Mouse (Mus musculus): ENCODE measurements around the gene 2210011C24Rik. TPM values are rescaled to one million over a fixed set of nuclear protein-coding genes. Genes with fewer than 3 reads are reported as not detected.

Gene 2210011C24Rik
- polyA plus RNA-seq, 1 experiment from 2014 or later, result 21.0 TPM

DNA sequence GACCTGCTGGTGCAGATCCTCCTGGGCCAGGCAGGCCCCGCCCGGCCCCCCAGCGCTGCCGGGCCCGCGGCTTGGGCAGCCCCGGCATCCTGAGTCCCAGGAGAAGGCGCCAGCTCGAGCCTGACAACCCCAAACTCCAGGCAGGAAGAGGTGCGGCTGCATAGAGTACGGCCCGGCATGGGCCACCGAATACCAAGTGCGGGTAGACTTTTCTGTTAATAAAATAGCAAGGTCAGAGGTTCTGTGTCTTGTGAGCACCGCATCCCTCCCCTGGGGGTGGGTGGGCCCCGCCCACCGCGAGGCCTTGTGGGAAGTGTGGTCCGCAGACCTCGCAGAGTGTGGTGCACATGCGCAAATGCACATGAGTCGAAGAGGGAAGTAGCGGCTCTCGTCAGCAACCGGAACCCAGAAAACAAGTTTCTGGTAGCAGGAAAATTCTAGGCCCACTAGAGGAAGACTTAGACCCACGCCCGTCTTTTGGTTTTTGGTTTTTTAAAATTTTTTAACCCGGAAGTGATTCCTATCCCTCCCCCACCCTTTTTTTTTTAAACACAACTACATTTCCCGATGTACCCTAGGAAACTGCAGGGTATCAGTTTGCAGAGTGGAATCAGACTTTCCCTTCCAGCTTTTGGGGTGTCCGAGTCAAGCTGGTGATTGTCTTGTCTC lies 7.3 kb downstream of the 2210011C24Rik start:
- Histone ChIP-seq H3K27me3 (ENCODE audit: insufficient read depth, low read length) (no peaks in the 10 kb centered on the region), H3K4me1 (replicated peaks; ENCODE audit: insufficient read depth, low read length) (peaks cover 11% of the 10 kb centered on the region), H3K9me3 (replicated peaks; ENCODE audit: low read length) (no peaks in the 10 kb centered on the region), H3K4me3 (replicated peaks; ENCODE audit: low read depth, low read length) (peak overlapping the region; percentile 50), H3K36me3 (ENCODE audit: insufficient read depth, low read length) (0 out of 2 replicates have a peak, but pooled peaks cover 8% of the 10 kb centered on the region), H3K4me2 (ENCODE audit: low read length) (peak overlapping the region; percentile 85), H3K27ac (peak overlapping the region; percentile 85), H3K9ac (ENCODE audit: low read depth, low read length) (peak overlapping the region; percentile 60)
- DNase-seq (ENCODE audit: low spot score), result peak; percentile 95
- WGBS, result 0% methylated on average over 30 of the region's 30 CpGs
- peak; percentile 82 for ATAC-seq (replicated peaks; ENCODE audit: low FRiP score, low read depth)
- no peak for TF ChIP-seq CTCF (IDR thresholded peaks at IDR 0.05; ENCODE audit: low read depth)

DNA sequence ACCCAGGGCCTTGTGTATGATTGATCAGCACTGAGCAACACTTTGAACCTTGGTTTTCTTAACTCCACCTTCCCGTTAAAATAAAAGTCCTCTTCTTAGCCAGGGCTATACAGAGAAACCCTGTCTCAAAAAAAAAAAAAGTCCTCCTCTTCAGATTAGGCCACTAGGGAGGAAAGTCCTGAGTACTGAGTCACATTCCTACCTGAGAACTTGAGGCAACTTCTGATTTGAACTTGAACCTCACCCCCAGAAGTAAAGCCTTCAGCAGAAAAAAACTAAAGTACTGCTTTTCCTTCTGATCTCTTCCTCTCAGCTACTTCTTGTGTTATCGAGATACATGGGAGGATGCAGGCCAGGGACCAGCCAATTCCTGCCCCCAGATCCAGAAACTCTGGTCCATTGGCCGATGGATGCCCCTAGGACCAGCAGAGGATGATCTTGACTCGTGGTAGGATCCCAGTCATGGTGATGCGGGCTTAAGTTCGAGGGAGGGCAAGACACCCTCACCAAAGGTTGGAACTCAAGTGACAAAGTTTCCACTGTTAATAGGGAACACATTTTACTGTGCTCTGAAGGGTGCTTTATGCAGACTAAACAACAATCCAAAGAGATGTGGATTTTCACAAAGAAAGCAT lies 8.2 kb downstream of the 2210011C24Rik start:
- Histone ChIP-seq H3K27me3 (ENCODE audit: insufficient read depth, low read length) (no peaks in the 10 kb centered on the region), H3K4me1 (replicated peaks; ENCODE audit: insufficient read depth, low read length) (peaks cover 20% of the 10 kb centered on the region), H3K4me3 (replicated peaks; ENCODE audit: low read depth, low read length) (peak overlapping the region; percentile 50; the same call in 1 of the 2 replicates), H3K4me2 (ENCODE audit: low read length) (peak overlapping the region; percentile 85), H3K36me3 (ENCODE audit: insufficient read depth, low read length) (0 out of 2 replicates have a peak, but pooled peaks cover 8% of the 10 kb centered on the region), H3K9ac (ENCODE audit: low read depth, low read length) (peak overlapping the region; percentile 60), H3K27ac (0 out of 2 replicates have a peak overlapping the region, but pooled peaks have one; percentile 85), H3K9me3 (replicated peaks; ENCODE audit: low read length) (no peaks in the 10 kb centered on the region)
- DNase-seq (ENCODE audit: low spot score), result no peak
- no peak for ATAC-seq (replicated peaks; ENCODE audit: low FRiP score, low read depth)
- 69% methylated on average over 6 of the region's 6 CpGs for WGBS
- no peak for TF ChIP-seq CTCF (IDR thresholded peaks at IDR 0.05; ENCODE audit: low read depth)

DNA sequence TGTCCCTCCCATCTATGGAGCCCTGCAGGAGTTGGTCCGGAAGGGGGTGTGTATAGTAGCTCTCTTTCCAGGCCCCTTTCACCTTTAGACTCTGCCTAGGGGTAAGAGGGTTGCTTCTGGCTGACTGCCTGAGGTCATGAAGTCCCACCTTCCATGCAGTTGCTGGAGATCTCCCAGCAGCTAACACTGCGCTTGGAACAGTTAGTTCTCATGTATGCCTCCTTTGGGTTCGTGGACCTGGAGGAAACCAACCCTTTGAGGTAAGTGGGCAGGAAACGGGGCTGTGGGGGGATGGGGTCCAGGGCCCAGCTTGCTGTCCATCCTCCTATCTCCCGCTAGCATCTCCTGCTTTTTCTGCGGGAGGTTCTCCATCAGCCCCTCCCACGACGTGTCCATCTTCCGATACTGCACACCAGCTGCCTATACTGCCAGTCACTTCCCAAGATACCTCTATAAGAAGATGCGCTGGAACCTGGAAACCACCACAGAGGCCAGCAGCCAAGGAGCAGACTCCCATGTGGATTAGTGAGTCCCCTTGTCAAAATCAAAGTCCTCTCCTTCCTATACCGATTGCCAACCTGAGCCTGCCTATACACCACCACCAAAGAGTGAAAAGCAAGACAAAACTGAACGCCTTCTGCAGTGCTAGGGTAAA lies 8.9 kb downstream of the 2210011C24Rik start:
- ATAC-seq (replicated peaks; ENCODE audit: low FRiP score, low read depth) (no peak), DNase-seq (ENCODE audit: low spot score) (no peak)
- no peak overlapping the region for H3K27ac ChIP-seq
- H3K36me3 ChIP-seq (ENCODE audit: insufficient read depth, low read length), result 0 out of 2 replicates have a peak, but pooled peaks cover 8% of the 10 kb centered on the region
- WGBS, result 67% methylated on average over 12 of the region's 12 CpGs
- H3K9me3 ChIP-seq (replicated peaks; ENCODE audit: low read length), result no peaks in the 10 kb centered on the region
- TF ChIP-seq CTCF (IDR thresholded peaks at IDR 0.05; ENCODE audit: low read depth), result no peak
- H3K4me3 ChIP-seq (replicated peaks; ENCODE audit: low read depth, low read length), result no peak overlapping the region
- H3K4me1 ChIP-seq (replicated peaks; ENCODE audit: insufficient read depth, low read length), result peaks cover 24% of the 10 kb centered on the region
- H3K4me2 ChIP-seq (ENCODE audit: low read length), result peak overlapping the region; percentile 85; the same call in 1 of the 2 replicates
- no peaks in the 10 kb centered on the region for H3K27me3 ChIP-seq (ENCODE audit: insufficient read depth, low read length)
- H3K9ac ChIP-seq (ENCODE audit: low read depth, low read length), result no peak overlapping the region

DNA sequence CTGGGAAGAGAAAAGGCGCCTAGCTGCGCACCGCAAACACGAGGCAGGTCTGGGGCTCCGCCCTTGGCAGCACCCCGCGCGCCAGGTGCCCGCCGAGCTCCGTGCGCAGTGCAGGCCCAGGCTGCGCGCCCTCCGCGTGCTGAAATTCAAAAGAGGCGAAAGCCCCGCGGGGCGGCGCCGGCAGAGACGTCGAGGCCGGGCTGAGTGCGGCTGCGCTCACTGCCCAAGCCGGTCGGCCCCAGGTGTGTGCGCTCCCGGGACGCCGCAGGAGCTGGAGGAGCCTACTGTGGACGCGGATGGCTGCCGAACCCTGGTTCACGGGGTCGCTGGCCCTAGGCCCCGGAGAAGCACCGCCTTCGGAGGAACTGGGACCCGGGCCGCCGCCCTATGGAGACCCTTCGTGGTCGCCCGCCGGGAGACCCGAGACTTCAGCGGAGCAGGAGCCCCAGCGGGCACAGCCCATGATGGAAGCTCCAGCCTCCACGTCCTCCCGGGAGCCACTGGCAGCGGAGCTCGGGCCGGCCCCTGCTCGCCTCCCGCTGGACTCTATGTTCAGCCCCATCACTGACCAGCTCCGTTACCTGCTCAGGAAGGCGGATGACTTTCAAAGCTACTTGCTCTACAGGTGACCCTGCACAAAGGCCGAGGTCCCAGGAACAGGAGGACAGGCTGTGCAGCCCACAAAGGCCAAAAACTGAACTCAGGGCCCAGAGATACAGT lies 10.5 kb downstream of the 2210011C24Rik start, which contains the start of gene 1700067K01Rik:
1700067K01Rik (plus strand) TSS at position 222 of the 720 bp plus-strand sequence.
- Histone ChIP-seq H3K4me1 (replicated peaks; ENCODE audit: insufficient read depth, low read length) (peaks cover 24% of the 10 kb centered on the region), H3K4me2 (ENCODE audit: low read length) (peak within 1 kb of the TSS; percentile 13; the same call in 1 of the 2 replicates), H3K9ac (ENCODE audit: low read depth, low read length) (no peak within 1 kb of the TSS; the same call in 1 of the 2 replicates), H3K36me3 (ENCODE audit: insufficient read depth, low read length) (0 out of 2 replicates have a peak, but pooled peaks cover 8% of the 10 kb centered on the region), H3K27ac (no peak within 1 kb of the TSS), H3K27me3 (ENCODE audit: insufficient read depth, low read length) (no peaks in the 10 kb centered on the region), H3K4me3 (replicated peaks; ENCODE audit: low read depth, low read length) (no peak within 1 kb of the TSS), H3K9me3 (replicated peaks; ENCODE audit: low read length) (no peaks in the 10 kb centered on the region)
- ATAC-seq (replicated peaks; ENCODE audit: low FRiP score, low read depth) (no peak), DNase-seq (ENCODE audit: low spot score) (no peak)
- TF ChIP-seq CTCF (IDR thresholded peaks at IDR 0.05; ENCODE audit: low read depth), result no peak
- 42% methylated on average over 60 of the region's 61 CpGs for WGBS

DNA sequence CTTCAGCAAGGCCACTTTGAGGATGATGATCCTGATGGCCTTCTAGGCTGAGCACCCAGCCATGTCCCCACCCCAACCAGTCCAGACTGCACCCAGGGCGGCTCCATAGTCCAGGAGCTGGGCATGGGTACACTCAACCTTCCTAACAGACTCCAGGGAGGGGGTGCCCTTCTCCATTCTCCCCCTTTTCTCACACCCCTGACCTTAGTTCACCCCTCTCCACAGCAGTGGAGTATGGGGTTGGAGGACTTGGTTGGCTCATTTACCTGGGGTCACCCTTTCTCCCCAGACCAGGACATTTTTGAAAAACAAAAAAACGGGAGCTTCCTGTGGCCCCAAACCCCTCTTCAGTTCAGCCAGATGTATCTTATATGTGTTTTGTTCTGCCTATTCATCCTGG lies 12.1 kb downstream of the 2210011C24Rik start:
- Histone ChIP-seq H3K4me3 (replicated peaks; ENCODE audit: low read depth, low read length) (no peak overlapping the region), H3K4me1 (replicated peaks; ENCODE audit: insufficient read depth, low read length) (peaks cover 21% of the 10 kb centered on the region), H3K9ac (ENCODE audit: low read depth, low read length) (no peak overlapping the region), H3K4me2 (ENCODE audit: low read length) (no peak overlapping the region), H3K36me3 (ENCODE audit: insufficient read depth, low read length) (0 out of 2 replicates have a peak, but pooled peaks cover 8% of the 10 kb centered on the region), H3K27me3 (ENCODE audit: insufficient read depth, low read length) (no peaks in the 10 kb centered on the region), H3K9me3 (replicated peaks; ENCODE audit: low read length) (no peaks in the 10 kb centered on the region), H3K27ac (no peak overlapping the region)
- ATAC-seq (replicated peaks; ENCODE audit: low FRiP score, low read depth) (no peak), DNase-seq (ENCODE audit: low spot score) (no peak)
- no peak for TF ChIP-seq CTCF (IDR thresholded peaks at IDR 0.05; ENCODE audit: low read depth)
- 94% methylated on average over 2 of the region's 2 CpGs for WGBS
